Mouse (Mus musculus): Measurements from ENCODE around the gene Mpig6b. TPM values are rescaled to one million over a fixed set of nuclear protein-coding genes. Genes with fewer than 3 reads are reported as not detected.

The Mpig6b gene
- polyA plus RNA-seq (2015; fragmentation: Nextera tagmentation; extraction: Ambion mirVana): 3.4 and 4.5 TPM in 2 replicates

- Histone ChIP-seq H3K27me3 (ENCODE audit: control insufficient read depth, insufficient read depth, low read depth, low read length) (peaks cover 61% of the 10 kb centered on the region), H3K36me3 (ENCODE audit: control insufficient read depth, insufficient read depth) (no peaks in the 10 kb centered on the region), H3K9ac (ENCODE audit: low read depth, low read length) (no peak within 1 kb of the TSS), H3K27ac (ENCODE audit: low read length) (no peak within 1 kb of the TSS), H3K4me2 (ENCODE audit: low read depth, low read length) (peak within 1 kb of the TSS; percentile 64), H3K4me3 (ENCODE audit: low read depth, low read length) (peak within 1 kb of the TSS; percentile 52), H3K9me3 (replicated peaks; ENCODE audit: control insufficient read depth, low read length) (no peaks in the 10 kb centered on the region), H3K4me1 (ENCODE audit: control insufficient read depth, low read depth, low read length) (peaks cover 19% of the 10 kb centered on the region)
- no peak for ATAC-seq (ENCODE audit: low read depth)
- WGBS (ENCODE audit: insufficient replicate concordance): 35% methylated on average over 10 of the region's 10 CpGs
Observed at GRCm38 (mm10) chr17:35066084-35066483, at the start of gene Mpig6b. Mpig6b (minus strand) TSS chr17:35066184.

- H3K4me3 ChIP-seq (ENCODE audit: low read depth, low read length): no peak within 1 kb of the TSS
- 71% methylated on average over 8 of the region's 8 CpGs for WGBS (ENCODE audit: insufficient replicate concordance)
- H3K4me1 ChIP-seq (ENCODE audit: control insufficient read depth, low read depth, low read length): peaks cover 6% of the 10 kb centered on the region
- no peak within 1 kb of the TSS for H3K9ac ChIP-seq (ENCODE audit: low read depth, low read length)
- H3K9me3 ChIP-seq (replicated peaks; ENCODE audit: control insufficient read depth, low read length): no peaks in the 10 kb centered on the region
- peaks cover 21% of the 10 kb centered on the region for H3K36me3 ChIP-seq (ENCODE audit: control insufficient read depth, insufficient read depth)
- H3K27ac ChIP-seq (ENCODE audit: low read length): no peak within 1 kb of the TSS
- 0 out of 2 replicates have a peak, but pooled peaks have one; percentile 17 for ATAC-seq (ENCODE audit: low read depth)
- H3K27me3 ChIP-seq (ENCODE audit: control insufficient read depth, insufficient read depth, low read depth, low read length): no peaks in the 10 kb centered on the region
- no peak within 1 kb of the TSS for H3K4me2 ChIP-seq (ENCODE audit: low read depth, low read length)
Observed at GRCm38 (mm10) chr17:35115046-35116019, 49.3 kb upstream of the Mpig6b start, which contains the start of gene Ly6g5b. Ly6g5b (minus strand) TSS chr17:35115428.

DNA sequence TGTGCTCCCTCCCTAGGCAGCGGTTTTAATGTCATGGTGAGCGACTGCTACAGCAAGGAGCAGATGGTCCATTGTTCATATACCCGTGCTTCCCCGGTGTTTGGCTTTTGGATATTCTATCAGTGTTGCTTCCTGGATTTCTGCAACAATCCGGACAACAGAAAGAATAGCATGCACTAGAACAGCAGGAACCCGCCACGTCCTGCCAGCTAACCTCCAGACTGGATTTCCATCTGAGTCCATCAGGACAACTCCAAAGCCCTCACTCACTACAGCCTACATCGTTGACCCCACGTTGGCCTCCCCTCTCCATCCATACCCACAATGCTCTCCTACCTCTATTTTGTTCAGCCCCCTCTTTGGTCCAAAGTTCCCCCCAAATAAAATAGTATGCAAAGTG, 45.8 kb upstream of the Mpig6b start:
- ATAC-seq (ENCODE audit: low read depth): no peak
- H3K27ac ChIP-seq (ENCODE audit: low read length): no peak overlapping the region
- no peaks in the 10 kb centered on the region for H3K9me3 ChIP-seq (replicated peaks; ENCODE audit: control insufficient read depth, low read length)
- H3K36me3 ChIP-seq (ENCODE audit: control insufficient read depth, insufficient read depth): peaks cover 6% of the 10 kb centered on the region
- no peak overlapping the region for H3K4me2 ChIP-seq (ENCODE audit: low read depth, low read length)
- 62% methylated on average over 9 of the region's 9 CpGs for WGBS (ENCODE audit: insufficient replicate concordance)
- no peaks in the 10 kb centered on the region for H3K27me3 ChIP-seq (ENCODE audit: control insufficient read depth, insufficient read depth, low read depth, low read length)
- H3K4me1 ChIP-seq (ENCODE audit: control insufficient read depth, low read depth, low read length): no peaks in the 10 kb centered on the region
- no peak overlapping the region for H3K9ac ChIP-seq (ENCODE audit: low read depth, low read length)
- no peak overlapping the region for H3K4me3 ChIP-seq (ENCODE audit: low read depth, low read length)

GRCm38 (mm10) chr17:35108097-35108496, 42.1 kb upstream of the Mpig6b start, which contains the start of gene Ly6g5c:
Ly6g5c (plus strand) TSS chr17:35108279.
- ATAC-seq (ENCODE audit: low read depth): no peak
- peaks cover 31% of the 10 kb centered on the region for H3K4me1 ChIP-seq (ENCODE audit: control insufficient read depth, low read depth, low read length)
- no peak within 1 kb of the TSS for H3K4me2 ChIP-seq (ENCODE audit: low read depth, low read length)
- WGBS (ENCODE audit: insufficient replicate concordance): 78% methylated on average over 6 of the region's 6 CpGs
- no peaks in the 10 kb centered on the region for H3K9me3 ChIP-seq (replicated peaks; ENCODE audit: control insufficient read depth, low read length)
- H3K27me3 ChIP-seq (ENCODE audit: control insufficient read depth, insufficient read depth, low read depth, low read length): no peaks in the 10 kb centered on the region
- no peak within 1 kb of the TSS for H3K4me3 ChIP-seq (ENCODE audit: low read depth, low read length)
- no peak within 1 kb of the TSS for H3K27ac ChIP-seq (ENCODE audit: low read length)
- H3K9ac ChIP-seq (ENCODE audit: low read depth, low read length): no peak within 1 kb of the TSS
- H3K36me3 ChIP-seq (ENCODE audit: control insufficient read depth, insufficient read depth): no peaks in the 10 kb centered on the region; the same call in 1 of the 2 replicates

- H3K27ac ChIP-seq (ENCODE audit: low read length): no peak overlapping the region
- ATAC-seq (ENCODE audit: low read depth): no peak
- no peaks in the 10 kb centered on the region for H3K27me3 ChIP-seq (ENCODE audit: control insufficient read depth, insufficient read depth, low read depth, low read length)
- peaks cover 38% of the 10 kb centered on the region for H3K4me1 ChIP-seq (ENCODE audit: control insufficient read depth, low read depth, low read length)
- H3K9ac ChIP-seq (ENCODE audit: low read depth, low read length): no peak overlapping the region
- H3K36me3 ChIP-seq (ENCODE audit: control insufficient read depth, insufficient read depth): peaks cover 11% of the 10 kb centered on the region
- H3K4me2 ChIP-seq (ENCODE audit: low read depth, low read length): no peak overlapping the region
- H3K4me3 ChIP-seq (ENCODE audit: low read depth, low read length): no peak overlapping the region
- H3K9me3 ChIP-seq (replicated peaks; ENCODE audit: control insufficient read depth, low read length): no peaks in the 10 kb centered on the region
- 60% methylated on average over 3 of the region's 3 CpGs for WGBS (ENCODE audit: insufficient replicate concordance)
Observed at GRCm38 (mm10) chr17:35106522-35106921, 40.5 kb upstream of the Mpig6b start.

- ATAC-seq (ENCODE audit: low read depth): no peak
- H3K9me3 ChIP-seq (replicated peaks; ENCODE audit: control insufficient read depth, low read length): no peaks in the 10 kb centered on the region
- H3K4me2 ChIP-seq (ENCODE audit: low read depth, low read length): 0 out of 2 replicates have a peak overlapping the region, but pooled peaks have one; percentile 9
- no peak overlapping the region for H3K4me3 ChIP-seq (ENCODE audit: low read depth, low read length)
- H3K36me3 ChIP-seq (ENCODE audit: control insufficient read depth, insufficient read depth): peaks cover 18% of the 10 kb centered on the region
- H3K27ac ChIP-seq (ENCODE audit: low read length): peak overlapping the region; percentile 70
- H3K9ac ChIP-seq (ENCODE audit: low read depth, low read length): peak overlapping the region; percentile 21; the same call in 1 of the 2 replicates
- H3K4me1 ChIP-seq (ENCODE audit: control insufficient read depth, low read depth, low read length): peaks cover 38% of the 10 kb centered on the region
- no peaks in the 10 kb centered on the region for H3K27me3 ChIP-seq (ENCODE audit: control insufficient read depth, insufficient read depth, low read depth, low read length)
- 25% methylated on average over 13 of the region's 13 CpGs for WGBS (ENCODE audit: insufficient replicate concordance)
Observed at GRCm38 (mm10) chr17:35105740-35106389, 39.9 kb upstream of the Mpig6b start.

DNA sequence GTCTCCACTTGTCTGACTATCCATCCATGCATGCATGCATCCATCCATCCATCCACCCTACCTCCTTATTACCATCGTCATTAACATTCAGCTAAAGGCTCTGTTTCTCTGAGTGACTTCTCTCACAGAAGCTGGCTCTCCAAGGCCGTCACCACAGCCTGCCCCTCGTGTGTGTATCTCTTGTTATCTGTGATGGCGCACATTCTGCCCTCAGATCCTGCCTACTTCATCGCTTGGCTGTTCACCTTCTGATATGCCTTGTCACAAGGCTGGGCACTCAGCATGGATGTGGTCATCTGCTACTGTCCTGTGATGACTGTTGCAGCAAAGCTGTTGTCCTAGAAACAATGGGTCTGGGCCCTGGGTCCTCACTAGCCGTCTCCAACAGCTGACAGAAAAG, 38.8 kb upstream of the Mpig6b start:
- H3K9me3 ChIP-seq (replicated peaks; ENCODE audit: control insufficient read depth, low read length): no peaks in the 10 kb centered on the region
- peak overlapping the region; percentile 83 for H3K27ac ChIP-seq (ENCODE audit: low read length)
- H3K4me2 ChIP-seq (ENCODE audit: low read depth, low read length): peak overlapping the region; percentile 46
- H3K27me3 ChIP-seq (ENCODE audit: control insufficient read depth, insufficient read depth, low read depth, low read length): no peaks in the 10 kb centered on the region
- ATAC-seq (ENCODE audit: low read depth): peak; percentile 88
- H3K4me3 ChIP-seq (ENCODE audit: low read depth, low read length): no peak overlapping the region
- peaks cover 23% of the 10 kb centered on the region for H3K36me3 ChIP-seq (ENCODE audit: control insufficient read depth, insufficient read depth)
- peak overlapping the region; percentile 43; the same call in 1 of the 2 replicates for H3K9ac ChIP-seq (ENCODE audit: low read depth, low read length)
- WGBS (ENCODE audit: insufficient replicate concordance): 32% methylated on average over 6 of the region's 6 CpGs
- peaks cover 38% of the 10 kb centered on the region for H3K4me1 ChIP-seq (ENCODE audit: control insufficient read depth, low read depth, low read length)

GRCm38 (mm10) chr17:35104079-35104478, 38.1 kb upstream of the Mpig6b start:
- Histone ChIP-seq H3K27me3 (ENCODE audit: control insufficient read depth, insufficient read depth, low read depth, low read length) (no peaks in the 10 kb centered on the region), H3K9ac (ENCODE audit: low read depth, low read length) (peak overlapping the region; percentile 43), H3K4me2 (ENCODE audit: low read depth, low read length) (peak overlapping the region; percentile 46; the same call in 1 of the 2 replicates), H3K4me1 (ENCODE audit: control insufficient read depth, low read depth, low read length) (peaks cover 38% of the 10 kb centered on the region), H3K9me3 (replicated peaks; ENCODE audit: control insufficient read depth, low read length) (no peaks in the 10 kb centered on the region), H3K27ac (ENCODE audit: low read length) (peak overlapping the region; percentile 83), H3K4me3 (ENCODE audit: low read depth, low read length) (no peak overlapping the region), H3K36me3 (ENCODE audit: control insufficient read depth, insufficient read depth) (peaks cover 27% of the 10 kb centered on the region)
- ATAC-seq (ENCODE audit: low read depth): no peak
- WGBS (ENCODE audit: insufficient replicate concordance): 66% methylated on average over 7 of the region's 7 CpGs
